Mouse (Mus musculus): ENCODE measurements around the gene Rhbdl1.

Rhbdl1 gene

GRCm38 (mm10) chr17:25839455-25840235, 2.5 kb upstream of the Rhbdl1 start:
- DNase-seq (ENCODE audit: low read depth), result no peak

- DNase-seq (ENCODE audit: low read depth), result no peak
These were observed 1.8 kb upstream of the Rhbdl1 start for GRCm38 (mm10) chr17:25838904-25839303.

- DNase-seq (ENCODE audit: low read depth), result no peak
These were observed 438 bp upstream of the Rhbdl1 start for GRCm38 (mm10) chr17:25837533-25837932.

- DNase-seq (ENCODE audit: low read depth), result no peak
These were observed 559 bp downstream of the Rhbdl1 start for GRCm38 (mm10) chr17:25836397-25837075.

- no peak for DNase-seq (ENCODE audit: low read depth)
These were observed 1.3 kb downstream of the Rhbdl1 start for GRCm38 (mm10) chr17:25835816-25836215.

- DNase-seq (ENCODE audit: low read depth), result no peak
These were observed 1.8 kb downstream of the Rhbdl1 start for GRCm38 (mm10) chr17:25835301-25835700.

- no peak for DNase-seq (ENCODE audit: low read depth)
These were observed 2.4 kb downstream of the Rhbdl1 start for GRCm38 (mm10) chr17:25834595-25835222.

- DNase-seq (ENCODE audit: low read depth), result no peak
These were observed 3.0 kb downstream of the Rhbdl1 start for GRCm38 (mm10) chr17:25833961-25834594.

GRCm38 (mm10) chr17:25833291-25833663, 3.8 kb downstream of the Rhbdl1 start, which contains the start of gene Stub1:
Gene Stub1 (minus strand): TSS chr17:25833404.
- no peak for DNase-seq (ENCODE audit: low read depth)

GRCm38 (mm10) chr17:25832436-25833290, 4.4 kb downstream of the Rhbdl1 start:
- DNase-seq (ENCODE audit: low read depth), result peak; percentile 98

- DNase-seq (ENCODE audit: low read depth), result no peak
These were observed 5.4 kb downstream of the Rhbdl1 start for GRCm38 (mm10) chr17:25831451-25832281.

- DNase-seq (ENCODE audit: low read depth), result no peak
These were observed 6.2 kb downstream of the Rhbdl1 start for GRCm38 (mm10) chr17:25830806-25831431.

- no peak for DNase-seq (ENCODE audit: low read depth)
These were observed 6.8 kb downstream of the Rhbdl1 start for GRCm38 (mm10) chr17:25830200-25830753.

GRCm38 (mm10) chr17:25829558-25830017, 7.5 kb downstream of the Rhbdl1 start:
- DNase-seq (ENCODE audit: low read depth), result no peak

GRCm38 (mm10) chr17:25828712-25829557, 8.2 kb downstream of the Rhbdl1 start, which contains the start of gene Jmjd8:
Gene Jmjd8 (plus strand): TSS chr17:25828867.
- DNase-seq (ENCODE audit: low read depth), result peak; percentile 69

GRCm38 (mm10) chr17:25828223-25828594, 8.9 kb downstream of the Rhbdl1 start:
- no peak for DNase-seq (ENCODE audit: low read depth)

- no peak for DNase-seq (ENCODE audit: low read depth)
These were observed 9.4 kb downstream of the Rhbdl1 start for GRCm38 (mm10) chr17:25827546-25828222.

GRCm38 (mm10) chr17:25827011-25827410, 10.1 kb downstream of the Rhbdl1 start:
- DNase-seq (ENCODE audit: low read depth), result no peak

All from c-Kit-positive CD71-positive TER-119-negative erythroid progenitor cells, embryonic 14.5 days (primary cell).